Mouse (Mus musculus) urinary bladder, postnatal 36 days (tissue): ENCODE measurements around the gene Fam189a2.

ENCODE experiments used
- DNase-seq, 2 experiments: peaks; one replicate each; pipeline ENCODE4 v3.0.0; 2022; ENCODE audit warnings: low spot score in 2 of 2, mixed read lengths in 1 of 2

Fam189a2 gene

GRCm38 (mm10) chr19:24025876-24026275 is 4.9 kb downstream of the Fam189a2 start:
- DNase-seq = no peak

GRCm38 (mm10) chr19:24024667-24025066 is 6.2 kb downstream of the Fam189a2 start:
- DNase-seq = no peak

GRCm38 (mm10) chr19:24024131-24024530 is 6.7 kb downstream of the Fam189a2 start:
- no peak for DNase-seq

GRCm38 (mm10) chr19:24023351-24023750 is 7.5 kb downstream of the Fam189a2 start:
- DNase-seq = no peak

- DNase-seq = no peak
Measured at GRCm38 (mm10) chr19:24022771-24023170, 8.0 kb downstream of the Fam189a2 start.

GRCm38 (mm10) chr19:24022301-24022700 is 8.5 kb downstream of the Fam189a2 start:
- DNase-seq = no peak

- DNase-seq = no peak
Measured at GRCm38 (mm10) chr19:24020736-24021135, 10.1 kb downstream of the Fam189a2 start.

- DNase-seq = no peak
Measured at GRCm38 (mm10) chr19:24019609-24020008, 11.2 kb downstream of the Fam189a2 start.

- no peak for DNase-seq
Measured at GRCm38 (mm10) chr19:24018396-24018795, 12.4 kb downstream of the Fam189a2 start.

GRCm38 (mm10) chr19:24017892-24018291 is 12.9 kb downstream of the Fam189a2 start:
- DNase-seq = peak in 1 of 2 experiments; percentile 21

- DNase-seq = peak; percentile 30 to 43
Measured at GRCm38 (mm10) chr19:24017427-24017826, 13.4 kb downstream of the Fam189a2 start.

GRCm38 (mm10) chr19:24016706-24017386 is 14.0 kb downstream of the Fam189a2 start:
- DNase-seq = peak in 1 of 2 experiments; percentile 39

GRCm38 (mm10) chr19:24013241-24013640 is 17.6 kb downstream of the Fam189a2 start:
- DNase-seq = no peak

- no peak for DNase-seq
Measured at GRCm38 (mm10) chr19:24012479-24012878, 18.3 kb downstream of the Fam189a2 start.

GRCm38 (mm10) chr19:24007638-24008360 is 23.0 kb downstream of the Fam189a2 start:
- peak; percentile 42 to 60 for DNase-seq

- no peak for DNase-seq
Measured at GRCm38 (mm10) chr19:24007002-24007637, 23.7 kb downstream of the Fam189a2 start.

- no peak for DNase-seq
Measured at GRCm38 (mm10) chr19:23995766-23996399, 34.9 kb downstream of the Fam189a2 start.

- DNase-seq = no peak
Measured at GRCm38 (mm10) chr19:23988166-23988565, 42.7 kb downstream of the Fam189a2 start.

- no peak for DNase-seq
Measured at GRCm38 (mm10) chr19:23987291-23987690, 43.5 kb downstream of the Fam189a2 start.

- no peak for DNase-seq
Measured at GRCm38 (mm10) chr19:23984186-23984585, 46.6 kb downstream of the Fam189a2 start.

GRCm38 (mm10) chr19:23980598-23980997 is 50.2 kb downstream of the Fam189a2 start:
- no peak for DNase-seq

- no peak for DNase-seq
Measured at GRCm38 (mm10) chr19:23977901-23978443, 52.8 kb downstream of the Fam189a2 start.
